Mouse (Mus musculus) hindbrain, embryonic 15.5 days (tissue): ENCODE data around the gene Cct8l1. TPM values are rescaled to one million over a fixed set of nuclear protein-coding genes. Genes with fewer than 3 reads are reported as not detected.

Source experiments
- ATAC-seq: fragments of 200-750 bp; cut with Nextera tagmentation; 2 replicates; pipeline ENCODE4 v1.8.0; 2017; ENCODE audit warnings: low read depth, moderate number of reproducible peaks, moderate TSS enrichment; ENCODE audit not compliant: low FRiP score
- H3K27ac ChIP-seq: fragments of 300-500 bp; sonication (generic); replicated peaks from 2 replicates; pipeline ENCODE4 v1.5.1; 2015; ENCODE audit warnings: mild to moderate bottlenecking, inconsistent platforms
- H3K27me3 ChIP-seq: fragments of 300-500 bp; sonication (generic); 2 replicates; pipeline ENCODE4 v1.6.1; 2015; ENCODE audit warnings: control low read depth, inconsistent platforms
- H3K36me3 ChIP-seq: fragments of 300-500 bp; sonication (generic); 2 replicates; pipeline ENCODE4 v1.6.1; 2015; ENCODE audit warnings: control low read depth, inconsistent platforms
- H3K4me1 ChIP-seq: fragments of 300-500 bp; sonication (generic); replicated peaks from 2 replicates; pipeline ENCODE4 v1.6.1; 2015; ENCODE audit warnings: control low read depth, inconsistent platforms
- H3K4me2 ChIP-seq: fragments of 300-500 bp; sonication (generic); 2 replicates; pipeline ENCODE4 v1.6.1; 2015; ENCODE audit warnings: moderate library complexity, mild to moderate bottlenecking, inconsistent platforms
- H3K4me3 ChIP-seq: fragments of 300-500 bp; sonication (generic); 2 replicates; pipeline ENCODE4 v1.5.1; 2015; ENCODE audit warnings: mild to moderate bottlenecking, inconsistent platforms
- H3K9ac ChIP-seq: fragments of 300-500 bp; sonication (generic); 2 replicates; pipeline ENCODE4 v1.6.1; 2015; ENCODE audit warnings: inconsistent platforms
- H3K9me3 ChIP-seq: fragments of 300-500 bp; sonication (generic); 2 replicates; pipeline ENCODE4 v1.6.1; 2016; ENCODE audit warnings: control low read depth, inconsistent platforms
- WGBS: fragments of 180-500 bp; shearing (Covaris S2); methylation state at CpG from one replicate; pipeline ENCODE4 v1.1.7; 2015; 5-methylcytosine and 5-hydroxymethylcytosine counted together
- polyA plus RNA-seq: library from polyadenylated mRNA; unstranded; fragments of >200 nt; fragmentation: Nextera tagmentation; extraction: Ambion mirVana; gene quantifications from 2 replicates; pipeline ENCODE4 v1.2.1, GENCODE M21; 2015

Gene Cct8l1
- polyA plus RNA-seq, 1 experiment from 2014 or later: 0.12 TPM

GRCm38 (mm10) chr5:25554210-25554609 is 38.3 kb downstream of the Cct8l1 start:
- Histone ChIP-seq H3K9me3 (no peaks in the 10 kb centered on the region), H3K27ac (no peak overlapping the region), H3K4me2 (no peak overlapping the region), H3K9ac (no peak overlapping the region), H3K27me3 (no peaks in the 10 kb centered on the region), H3K36me3 (no peaks in the 10 kb centered on the region), H3K4me1 (no peaks in the 10 kb centered on the region), H3K4me3 (no peak overlapping the region)
- ATAC-seq: no peak
- 91% methylated on average over 1 of the region's 1 CpGs for WGBS

- WGBS: 59% methylated on average over 1 of the region's 1 CpGs
Observed at GRCm38 (mm10) chr5:25554689-25555088, 38.8 kb downstream of the Cct8l1 start.

GRCm38 (mm10) chr5:25555684-25556083 is 39.8 kb downstream of the Cct8l1 start:
- no peak for ATAC-seq
- WGBS: 86% methylated on average over 5 of the region's 5 CpGs
- no peak overlapping the region for H3K4me2 ChIP-seq
- no peak overlapping the region for H3K27ac ChIP-seq
- H3K36me3 ChIP-seq: no peaks in the 10 kb centered on the region
- H3K9ac ChIP-seq: no peak overlapping the region
- H3K4me1 ChIP-seq: no peaks in the 10 kb centered on the region
- H3K27me3 ChIP-seq: no peaks in the 10 kb centered on the region
- H3K9me3 ChIP-seq: no peaks in the 10 kb centered on the region
- H3K4me3 ChIP-seq: no peak overlapping the region

More at GRCm38 (mm10) chr5:25554689-25555088, 38.8 kb downstream of the Cct8l1 start:
- Histone ChIP-seq H3K9me3 (no peaks in the 10 kb centered on the region), H3K4me1 (no peaks in the 10 kb centered on the region), H3K27me3 (no peaks in the 10 kb centered on the region), H3K27ac (no peak overlapping the region), H3K4me2 (no peak overlapping the region), H3K4me3 (no peak overlapping the region), H3K9ac (no peak overlapping the region), H3K36me3 (no peaks in the 10 kb centered on the region)
- no peak for ATAC-seq

- Histone ChIP-seq H3K27ac (no peak overlapping the region), H3K9me3 (no peaks in the 10 kb centered on the region), H3K4me1 (no peaks in the 10 kb centered on the region), H3K9ac (no peak overlapping the region), H3K4me2 (no peak overlapping the region), H3K36me3 (no peaks in the 10 kb centered on the region), H3K4me3 (no peak overlapping the region), H3K27me3 (no peaks in the 10 kb centered on the region)
- no peak for ATAC-seq
- WGBS: 86% methylated on average over 5 of the region's 5 CpGs
Observed at GRCm38 (mm10) chr5:25556363-25556762, 40.5 kb downstream of the Cct8l1 start.

Other genes starting within 250 kb of the Cct8l1 start
- gene Kmt2c, start 17.3 kb upstream of the Cct8l1 start, polyA plus RNA-seq: 14.7 and 17.5 TPM in 2 replicates
- gene Xrcc2, start 189.8 kb downstream of the Cct8l1 start, polyA plus RNA-seq: 6.1 and 6.4 TPM in 2 replicates
- 38.0 and 42.0 TPM in 2 replicates for gene Actr3b, start 243.9 kb downstream of the Cct8l1 start, polyA plus RNA-seq